Mouse (Mus musculus): ENCODE results near the gene Sema4d.

DNA sequence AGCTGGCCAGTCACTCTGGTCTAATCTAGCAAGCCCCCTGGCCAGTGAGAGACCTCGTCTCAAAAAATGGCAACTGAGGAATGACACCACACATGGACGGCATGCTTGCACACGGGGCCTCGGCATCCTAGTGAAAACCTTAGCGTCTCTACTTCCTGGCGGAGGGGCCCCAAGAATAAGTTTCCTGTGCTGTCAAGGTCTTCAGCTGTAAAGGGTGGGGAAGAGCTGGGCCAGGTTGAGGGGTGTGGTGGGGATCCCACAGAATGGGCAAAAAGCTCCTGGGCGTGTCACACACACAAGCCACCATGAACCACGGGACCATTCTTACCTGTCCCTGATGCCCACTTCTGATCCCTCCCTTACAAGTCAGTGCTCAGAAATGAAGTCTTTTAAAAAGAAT lies 9.1 kb downstream of the Sema4d start:
- TF ChIP-seq POU5F1 (IDR thresholded peaks at IDR 0.05; ENCODE audit: borderline replicate concordance, low read length) (no peak), CTCF (conservative IDR thresholded peaks at IDR 0.05; ENCODE audit: low read length) (no peak), NANOG (IDR thresholded peaks at IDR 0.05; ENCODE audit: borderline replicate concordance, low read length) (no peak)

Data from E14TG2a.4 (cell line).